Mouse (Mus musculus): ENCODE results near the gene Ccnk.

Gene Ccnk

GRCm38 (mm10) chr12:108249522-108249921 lies 70.1 kb downstream of the Ccnk start:
- peak; percentile 90 for DNase-seq

DNA sequence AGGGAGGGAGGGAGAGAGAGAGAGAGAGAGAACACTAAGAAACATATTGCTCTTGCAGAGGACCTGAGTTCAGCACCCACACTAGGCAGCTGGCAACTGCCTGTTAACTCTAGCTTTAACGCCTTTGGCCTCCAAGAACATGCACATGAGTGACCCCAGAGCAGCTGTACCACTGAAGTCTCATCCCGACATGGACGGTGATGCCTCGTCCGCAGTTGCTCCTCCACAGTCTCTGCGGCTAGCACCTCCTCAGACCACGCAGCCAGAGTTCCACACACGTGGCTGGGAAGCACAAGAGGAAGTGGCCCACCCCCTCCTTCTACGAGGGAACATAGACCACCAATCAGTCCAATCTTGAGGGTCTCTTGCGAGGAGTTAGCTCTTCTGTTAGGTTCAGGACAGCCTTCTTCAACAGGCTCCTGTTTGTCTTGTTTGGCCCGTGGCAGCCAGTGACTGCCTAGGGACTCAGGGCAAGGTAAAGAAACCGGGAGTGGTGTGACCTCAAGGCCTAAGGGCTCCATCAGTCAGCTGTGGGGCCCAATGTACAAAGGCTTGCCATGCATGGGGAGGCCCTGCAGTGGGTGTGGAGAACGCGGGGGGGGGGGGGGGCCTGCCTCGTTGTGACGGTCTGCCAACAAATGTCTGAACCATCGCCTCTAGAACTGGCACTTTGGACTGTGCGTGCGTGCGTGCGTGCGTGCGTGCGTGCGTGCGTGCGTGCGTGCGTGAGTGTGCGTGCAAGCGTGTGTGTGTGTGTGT lies 71.8 kb downstream of the Ccnk start:
- no peak for DNase-seq

DNA sequence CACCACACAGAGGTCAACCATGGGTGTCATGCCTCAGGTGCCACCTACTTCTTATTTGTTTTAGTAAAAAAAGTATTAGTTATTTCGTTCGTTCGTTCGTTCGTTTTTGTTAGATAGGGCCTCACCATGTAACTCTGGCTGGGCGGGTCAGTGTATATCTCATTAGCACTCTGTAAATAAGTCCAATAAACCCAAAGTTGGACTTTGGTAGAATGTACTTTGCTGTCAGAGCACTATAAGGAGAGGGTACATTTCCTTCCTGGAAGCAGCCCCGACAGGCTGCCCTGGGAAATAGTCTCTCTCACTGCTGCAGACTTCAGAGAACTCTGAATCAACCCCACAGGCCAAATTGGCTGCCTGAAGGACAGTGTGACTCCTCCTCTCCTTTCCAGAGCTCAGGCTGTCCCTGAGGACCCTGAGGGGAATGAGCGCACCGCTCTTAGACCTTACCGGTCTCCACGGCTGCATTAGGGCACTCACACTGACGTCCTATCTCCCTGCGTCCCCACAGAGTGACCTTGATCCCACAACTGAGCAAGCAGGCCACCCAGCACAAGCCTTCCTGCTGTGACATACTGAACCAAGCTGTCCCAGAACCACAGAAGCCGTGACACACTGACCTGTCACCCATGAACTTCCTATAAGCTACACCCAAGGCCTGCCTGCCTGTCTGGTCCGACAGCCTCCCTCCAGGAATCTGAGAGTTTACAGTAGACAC lies 72.6 kb downstream of the Ccnk start:
- no peak for DNase-seq

All from lung, postnatal 10 days (tissue).